Mouse (Mus musculus): ENCODE results near the gene Zfp872.

DNA sequence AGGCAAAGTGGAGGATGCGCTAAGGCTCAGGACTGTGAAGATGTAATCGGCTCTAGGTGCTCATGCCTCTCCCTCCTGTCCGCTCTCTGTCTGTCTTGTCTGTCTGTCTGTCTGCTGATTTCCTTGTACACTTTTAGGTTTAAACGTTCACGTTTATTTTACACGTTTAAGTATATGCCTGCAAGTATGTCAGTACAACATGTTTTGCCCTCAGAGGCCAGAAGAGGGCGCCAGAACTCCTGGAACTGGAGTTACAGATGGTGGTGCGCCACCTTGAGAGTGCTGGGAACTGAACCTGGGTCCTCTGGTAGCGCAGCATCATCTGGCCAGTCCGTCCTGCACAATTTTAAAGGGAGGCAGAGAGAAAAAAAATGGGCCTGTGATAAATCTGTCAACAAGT is 21.2 kb upstream of the Zfp872 start:
- TF ChIP-seq CTCF (conservative IDR thresholded peaks at IDR 0.05; ENCODE audit: insufficient read depth, insufficient read length, low read depth, low read length) = no peak
- TF ChIP-seq POLR2A (IDR thresholded peaks at IDR 0.05; ENCODE audit: low read depth, low read length) = no peak
